Mouse (Mus musculus) G1E (cell line): ENCODE measurements around the gene Slc7a10.

ENCODE experiments used
- CTCF ChIP-seq: IDR thresholded peaks from 2 replicates; pipeline ENCODE4 v1.5.1; 2012; ENCODE audit warnings: low read depth, low read length, inconsistent platforms, mixed read lengths
- TAL1 ChIP-seq: conservative IDR thresholded peaks from 2 replicates; pipeline ENCODE4 v1.6.1; 2012; ENCODE audit warnings: low read depth, low read length, inconsistent platforms, mixed read lengths

DNA sequence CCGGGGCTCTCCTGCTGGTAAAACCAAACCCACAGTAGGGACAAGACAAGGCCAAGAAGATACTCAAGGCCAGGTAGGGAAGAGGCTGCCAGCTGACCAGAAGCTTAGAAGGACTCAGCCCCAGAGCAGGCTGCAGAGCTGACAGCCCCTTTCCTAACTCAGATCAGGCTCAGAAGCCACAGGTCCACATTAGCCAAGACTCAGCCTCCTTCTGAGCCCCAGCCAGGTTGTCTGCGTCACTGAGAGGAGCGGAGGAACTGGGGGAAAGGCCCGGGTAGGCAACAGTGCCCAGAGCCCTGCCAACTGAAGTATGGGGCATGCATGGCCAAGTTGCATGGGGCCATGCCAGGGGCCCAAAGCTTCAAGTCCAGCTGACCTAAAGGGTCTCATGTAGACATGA lies 13.7 kb upstream of the Slc7a10 start:
- TF ChIP-seq CTCF (no peak), TAL1 (no peak)
